Mouse (Mus musculus): ENCODE data around the gene Gm3187.
"Not testable (repeated sequence)": the region's sequence is repeated elsewhere in the genome, so short reads cannot be mapped to it uniquely, and the experiment has no call there.

The Gm3187 gene

GRCm38 (mm10) chr14:5483907-5484306, at the start of gene Gm3187:
Gene Gm3187, plus strand, starts transcription at chr14:5484207.
- not testable (repeated sequence) for DNase-seq

DNA sequence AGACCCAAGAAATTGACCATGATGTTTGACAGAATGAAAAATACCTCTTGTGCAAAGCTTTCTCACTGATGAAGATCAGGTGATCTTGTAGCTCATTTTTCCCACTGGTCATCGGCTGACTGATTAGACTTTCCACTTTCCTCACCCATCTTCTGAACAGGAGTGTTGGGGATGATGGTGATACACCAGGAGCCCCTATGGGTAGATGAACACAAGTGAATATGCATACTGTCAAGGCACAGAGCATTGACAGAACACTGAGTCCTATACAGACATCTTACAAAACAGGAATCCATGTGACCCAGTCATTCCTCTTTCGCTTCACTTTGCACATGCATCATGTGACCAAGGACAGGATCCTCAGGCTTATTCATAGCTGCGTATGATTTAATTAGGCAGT, 28.6 kb upstream of the Gm3187 start, which contains the start of gene Gm3194:
Gm3194 (minus strand) TSS at position 101 of the 400 bp plus-strand sequence.
- not testable (repeated sequence) for DNase-seq

GRCm38 (mm10) chr14:5460469-5460868, 23.5 kb upstream of the Gm3187 start:
- DNase-seq = not testable (repeated sequence)

DNA sequence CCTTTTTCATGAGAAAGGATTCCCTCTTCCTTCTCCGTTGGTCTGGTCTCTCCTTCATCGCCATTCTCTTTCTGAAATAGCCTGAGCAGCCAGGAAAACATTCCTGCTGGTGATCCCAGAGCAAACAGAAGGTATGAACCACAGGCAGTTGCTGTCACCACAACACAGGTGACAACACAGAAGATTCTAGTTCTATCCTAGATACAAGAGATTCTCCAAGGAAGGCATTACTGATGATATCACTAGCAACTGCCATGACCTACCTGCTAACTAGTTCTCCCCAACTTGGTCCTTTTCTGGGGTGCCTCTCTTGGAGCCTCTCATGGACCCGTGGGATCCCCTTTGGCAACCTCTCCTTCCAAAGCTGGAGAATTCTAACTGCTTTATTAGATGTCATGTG, 6.3 kb upstream of the Gm3187 start, which contains the start of gene Gm8246:
Gm8246 (minus strand) TSS at position 101 of the 400 bp plus-strand sequence.
- not testable (repeated sequence) for DNase-seq

DNA sequence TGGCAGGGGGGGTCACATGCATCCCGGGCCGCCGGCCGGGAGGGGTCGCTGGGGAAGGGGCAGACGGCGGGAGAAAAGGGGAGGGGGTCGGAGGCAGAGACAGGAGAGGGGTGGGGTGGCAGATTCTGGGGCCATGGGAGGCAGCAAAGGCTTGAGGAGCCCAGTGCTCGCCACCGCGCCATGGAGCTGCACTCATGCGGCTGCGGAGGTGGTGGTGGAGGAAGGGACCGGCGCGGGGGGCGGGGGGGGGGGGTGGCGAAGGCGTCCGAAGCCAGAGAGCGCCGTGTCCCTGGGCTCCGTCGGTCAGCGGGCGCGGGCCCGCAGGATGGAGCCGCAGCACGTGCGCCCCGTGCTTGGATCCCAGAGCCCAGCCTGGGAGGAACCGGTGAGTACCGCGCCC, 17.4 kb downstream of the Gm3187 start, which contains the start of gene Gm3488:
Gm3488 (plus strand) TSS at position 301 of the 400 bp plus-strand sequence.
- DNase-seq = not testable (repeated sequence)

DNA sequence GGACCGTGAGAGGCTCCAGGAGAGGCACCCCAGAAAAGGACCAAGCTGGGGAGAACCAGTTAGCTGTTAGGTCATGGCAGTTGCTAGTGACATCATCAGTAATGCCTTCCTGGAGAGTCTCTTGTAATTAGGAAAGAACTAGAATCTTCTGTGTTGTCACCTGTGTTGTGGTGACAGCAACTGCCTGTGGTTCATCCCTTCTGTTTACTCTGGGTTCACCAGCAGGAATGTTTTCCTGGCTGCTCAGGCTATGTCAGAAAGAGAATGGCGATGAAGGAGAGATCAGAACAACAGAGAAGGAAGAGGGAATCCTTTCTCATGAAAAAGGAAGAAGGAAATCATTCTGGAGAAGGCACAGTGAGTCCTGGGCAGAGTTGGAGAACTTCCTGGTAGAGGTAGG, 54.2 kb downstream of the Gm3187 start, which contains the start of gene Gm3532:
Gm3532 (plus strand) TSS at position 301 of the 400 bp plus-strand sequence.
- not testable (repeated sequence) for DNase-seq
